Mouse (Mus musculus): ENCODE measurements around the gene Vnn3. TPM values are rescaled to one million over a fixed set of nuclear protein-coding genes. Genes with fewer than 3 reads are reported as not detected.

The Vnn3 gene
- not detected in 2 replicates for total RNA-seq (2017)

DNA sequence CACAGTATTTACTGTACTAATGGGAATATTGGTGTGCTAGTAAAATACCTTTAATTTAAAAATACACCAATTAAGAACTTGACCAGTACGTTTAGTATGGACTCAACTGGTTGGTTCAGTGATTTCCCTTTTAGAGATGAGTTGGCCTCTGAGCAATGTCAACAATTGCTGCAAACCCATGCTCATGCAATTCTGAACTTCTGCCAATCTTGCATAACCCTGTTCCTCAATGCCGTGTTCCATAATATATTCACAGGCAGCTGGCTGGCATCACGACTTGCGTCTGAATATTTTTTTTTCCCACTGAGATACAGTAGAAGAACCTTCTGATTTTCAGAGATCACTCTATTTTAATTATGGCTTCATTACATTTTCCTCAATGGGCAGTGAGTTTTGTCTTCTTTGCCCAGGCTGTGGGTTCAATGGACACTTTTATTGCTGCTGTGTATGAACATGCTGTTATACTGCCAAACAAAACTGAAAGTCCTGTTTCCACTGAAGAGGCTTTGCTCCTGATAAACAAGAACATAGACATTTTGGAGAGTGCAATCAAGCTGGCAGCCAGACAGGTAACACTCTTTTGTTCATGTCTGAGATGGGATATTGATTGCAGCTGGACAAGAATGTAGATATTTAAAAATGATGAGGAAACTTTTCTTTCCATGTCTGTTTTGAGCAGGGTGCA lies at the start of gene Vnn3:
Gene Vnn3, plus strand, starts transcription at position 235 of the 685 bp plus-strand sequence.
- 0 out of 2 replicates have a peak, but pooled peaks have one; percentile 42 for ATAC-seq (replicated peaks; ENCODE audit: low read depth, poor library complexity, severe bottlenecking)

DNA sequence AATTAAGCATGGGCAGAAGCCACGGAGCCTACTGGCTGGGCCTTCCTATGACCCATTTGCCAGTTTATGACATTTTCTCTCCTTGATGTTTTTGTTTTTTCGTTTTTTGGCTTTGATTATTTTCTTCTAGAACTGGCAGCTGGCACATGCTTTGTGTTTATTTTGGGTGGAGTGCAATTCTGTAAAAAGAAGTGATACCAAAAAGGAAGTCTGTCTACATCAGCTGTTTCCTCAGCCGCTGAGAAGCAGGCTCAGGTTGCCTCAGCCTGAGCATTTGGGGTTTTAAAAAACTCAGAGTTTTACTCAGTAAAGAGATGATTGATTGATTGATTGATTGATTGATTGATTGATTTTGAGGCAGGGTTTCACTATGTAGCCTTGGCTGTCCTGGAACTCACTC lies 48.4 kb upstream of the Vnn3 start:
- ATAC-seq (replicated peaks; ENCODE audit: low read depth, poor library complexity, severe bottlenecking) = no peak

DNA sequence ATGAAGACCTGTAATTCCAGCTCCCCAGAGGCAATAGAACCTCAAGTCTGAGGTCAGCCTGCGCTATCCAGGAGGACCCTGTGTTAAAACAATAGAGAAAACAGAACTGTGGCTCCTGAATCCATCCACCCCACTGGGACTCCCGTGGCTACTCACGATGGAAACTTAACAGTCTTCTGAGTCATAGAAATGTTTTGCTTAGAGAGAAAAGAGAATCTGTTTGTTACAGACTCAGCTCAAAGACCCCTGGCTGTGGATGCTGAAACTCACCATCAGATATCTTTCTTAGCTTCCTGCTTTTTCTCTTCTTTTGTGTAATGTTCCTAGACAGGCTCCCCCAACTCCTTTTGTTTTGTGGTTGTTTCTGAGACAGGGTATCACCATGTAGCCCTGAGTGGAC lies 46.6 kb upstream of the Vnn3 start:
- ATAC-seq (replicated peaks; ENCODE audit: low read depth, poor library complexity, severe bottlenecking) = no peak

DNA sequence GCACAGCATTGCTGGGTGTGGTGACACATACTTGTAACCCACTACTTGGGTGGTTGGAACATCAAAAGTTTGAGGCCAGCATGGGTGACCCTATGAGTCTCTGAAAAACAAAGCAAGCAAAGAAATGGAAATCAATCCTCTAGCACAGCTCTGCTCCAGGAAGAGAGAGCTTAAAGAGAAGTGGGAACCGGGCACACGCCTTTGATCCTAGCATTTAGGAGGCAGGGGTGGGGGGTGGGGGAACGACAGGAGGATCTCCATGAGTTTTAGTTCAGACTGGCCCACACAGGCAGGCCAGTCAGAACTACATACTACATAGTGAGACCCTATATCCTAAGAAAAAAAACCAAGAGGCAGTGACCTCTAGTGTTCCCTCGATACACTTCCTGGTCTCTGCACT lies 45.1 kb upstream of the Vnn3 start:
- ATAC-seq (replicated peaks; ENCODE audit: low read depth, poor library complexity, severe bottlenecking) = no peak

DNA sequence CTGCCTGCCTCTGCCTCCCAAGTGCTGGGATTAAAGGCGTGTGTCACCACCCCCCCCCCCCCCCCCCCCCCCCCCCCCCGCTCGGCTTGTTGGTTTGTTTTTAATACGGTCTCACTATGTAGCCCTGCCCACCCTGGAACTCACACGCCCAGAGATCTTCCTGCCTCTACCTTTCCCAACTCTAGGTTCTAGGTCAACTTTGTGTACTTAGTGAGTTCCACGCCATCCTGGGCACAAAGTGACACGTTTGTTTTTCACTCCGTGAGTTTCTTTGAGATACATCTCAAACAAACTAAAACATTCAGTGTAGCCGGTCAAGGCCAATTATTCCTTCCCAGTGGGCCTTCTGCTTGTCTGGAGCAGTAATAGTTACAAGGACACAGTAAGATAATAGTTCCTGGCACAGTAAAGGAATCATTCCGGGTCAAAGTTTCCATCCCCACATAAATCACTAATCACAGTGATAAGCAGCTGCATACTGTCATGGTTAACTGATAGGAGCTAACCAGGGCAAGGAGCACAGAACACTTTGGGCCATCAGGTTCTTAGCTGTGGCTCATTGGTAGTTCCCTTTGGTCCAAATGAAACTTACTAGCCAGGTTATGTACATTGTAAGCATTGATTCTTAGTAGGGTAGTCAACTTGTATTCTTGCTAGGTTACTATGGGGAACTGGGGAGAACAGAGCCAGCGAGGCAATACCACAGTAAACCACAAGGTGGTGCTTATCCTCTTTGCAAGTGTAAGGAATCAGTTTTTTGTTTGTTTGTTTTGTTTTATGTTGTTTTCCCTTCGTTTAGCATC lies 39.4 kb upstream of the Vnn3 start:
- peak; percentile 86 for ATAC-seq (replicated peaks; ENCODE audit: low read depth, poor library complexity, severe bottlenecking)

DNA sequence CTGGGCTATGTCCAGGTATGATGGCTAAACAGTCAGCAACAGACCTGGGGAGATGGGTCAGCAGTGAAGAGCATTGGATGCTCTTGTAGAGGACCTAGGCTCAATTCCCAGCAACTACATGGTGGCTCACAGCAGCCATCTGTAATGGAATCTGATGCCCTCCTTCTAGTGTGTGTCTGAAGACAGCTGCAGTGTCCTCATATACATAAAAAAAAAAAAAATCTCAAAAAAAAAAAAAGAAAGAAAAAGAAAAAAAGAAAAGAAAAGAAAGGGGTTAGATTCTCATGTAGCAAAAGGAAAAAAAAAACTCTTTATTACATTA lies 38.9 kb upstream of the Vnn3 start:
- no peak for ATAC-seq (replicated peaks; ENCODE audit: low read depth, poor library complexity, severe bottlenecking)

DNA sequence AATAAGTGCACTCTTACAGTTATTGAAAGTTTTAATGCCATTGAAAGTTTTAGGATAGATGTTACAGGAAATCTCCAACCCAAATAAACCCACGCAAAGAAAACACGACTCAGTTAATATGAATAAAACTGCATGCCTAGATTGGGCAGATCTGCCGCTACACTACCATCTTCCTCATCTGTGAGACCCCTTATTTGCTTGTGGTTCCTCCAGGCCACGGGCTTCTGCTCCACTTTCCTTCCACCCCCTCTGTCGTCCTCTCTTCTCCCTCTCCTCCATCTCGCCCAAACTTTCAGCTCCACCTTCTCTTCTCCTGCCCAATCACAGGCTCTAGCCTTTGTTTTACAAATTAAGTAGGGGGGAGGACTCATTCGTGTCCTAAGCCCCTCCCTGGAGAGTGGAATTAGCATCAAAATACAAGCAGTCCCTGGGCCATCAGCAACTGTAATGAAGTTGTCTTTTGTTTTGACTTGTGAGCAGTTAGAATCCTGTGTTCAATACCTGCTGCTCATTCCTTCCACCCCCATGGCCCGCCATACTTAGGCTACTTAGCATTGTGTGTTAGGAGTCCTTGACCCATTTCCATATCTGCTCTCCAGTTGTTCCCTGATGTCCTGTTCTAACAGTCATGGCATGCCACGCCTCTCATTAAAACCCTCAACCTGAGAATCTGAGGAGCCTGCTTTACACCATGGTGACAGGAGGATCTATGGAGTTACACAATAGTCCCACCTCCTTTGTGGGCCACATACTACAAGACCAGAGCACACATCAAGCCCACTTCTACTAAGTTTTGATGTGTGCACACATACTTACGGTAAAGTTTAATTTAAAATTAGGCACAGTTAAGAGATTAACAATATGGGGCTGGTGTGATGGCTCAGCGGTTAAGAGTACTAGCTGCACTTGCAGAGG lies 38.2 kb upstream of the Vnn3 start:
- no peak for ATAC-seq (replicated peaks; ENCODE audit: low read depth, poor library complexity, severe bottlenecking)

DNA sequence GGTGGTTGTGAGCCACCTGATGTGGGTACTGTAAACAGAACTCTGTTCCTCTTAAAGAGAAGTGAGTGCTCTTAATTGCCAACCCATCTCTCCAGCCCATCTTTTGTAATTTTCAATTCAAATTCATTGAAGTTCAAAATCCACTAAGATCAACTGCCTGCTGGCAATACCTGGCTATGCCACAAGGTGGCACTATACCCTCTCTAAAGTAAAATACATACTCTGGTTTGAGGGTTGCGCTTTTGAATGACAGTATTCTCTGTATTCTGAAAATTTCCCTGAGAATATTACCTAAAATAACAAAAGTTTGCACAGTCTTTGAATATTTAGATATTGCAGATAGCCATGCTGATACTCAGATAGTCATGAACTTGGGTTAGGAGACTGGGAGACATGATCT lies 36.1 kb upstream of the Vnn3 start:
- ATAC-seq (replicated peaks; ENCODE audit: low read depth, poor library complexity, severe bottlenecking) = peak; percentile 86

DNA sequence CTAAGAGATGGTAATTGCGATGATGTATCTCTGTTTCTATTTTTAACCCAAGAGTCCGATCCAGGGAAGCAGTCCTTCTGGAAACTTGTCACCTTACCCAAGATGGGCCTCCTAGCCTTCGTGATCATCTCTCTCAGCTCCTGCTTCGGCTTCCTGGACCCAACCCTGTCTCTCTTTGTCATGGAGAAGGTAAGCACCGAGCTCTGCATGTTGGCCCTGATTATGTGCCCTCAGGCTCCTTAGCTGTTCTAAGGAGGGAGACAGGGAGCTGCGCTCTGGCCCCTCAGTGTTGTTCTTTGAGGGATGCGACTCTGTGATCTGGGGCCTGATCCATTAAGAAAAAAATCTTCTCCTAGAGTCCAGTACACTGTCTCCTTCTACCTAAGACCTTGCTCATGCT lies 35.0 kb upstream of the Vnn3 start:
- no peak for ATAC-seq (replicated peaks; ENCODE audit: low read depth, poor library complexity, severe bottlenecking)

DNA sequence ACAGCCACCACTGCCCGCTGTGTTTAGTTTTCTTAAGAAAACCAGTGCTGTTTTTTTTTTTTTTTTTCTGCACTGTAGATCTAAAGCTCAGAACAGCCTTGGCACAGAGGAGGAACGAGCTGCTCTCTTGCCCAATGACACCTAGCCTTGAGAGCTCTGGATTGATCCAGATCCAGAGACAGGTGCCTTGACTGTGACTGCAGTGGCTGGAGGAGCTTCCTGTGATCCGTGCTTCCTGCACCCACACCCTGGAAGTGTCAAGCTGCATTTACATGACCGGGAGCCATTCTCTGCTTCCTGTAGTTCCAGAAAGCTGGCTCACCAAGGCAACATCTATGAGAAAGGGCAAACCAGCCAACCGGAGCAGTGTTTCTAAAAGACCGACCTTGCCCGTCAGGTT lies 24.7 kb upstream of the Vnn3 start:
- ATAC-seq (replicated peaks; ENCODE audit: low read depth, poor library complexity, severe bottlenecking) = no peak

DNA sequence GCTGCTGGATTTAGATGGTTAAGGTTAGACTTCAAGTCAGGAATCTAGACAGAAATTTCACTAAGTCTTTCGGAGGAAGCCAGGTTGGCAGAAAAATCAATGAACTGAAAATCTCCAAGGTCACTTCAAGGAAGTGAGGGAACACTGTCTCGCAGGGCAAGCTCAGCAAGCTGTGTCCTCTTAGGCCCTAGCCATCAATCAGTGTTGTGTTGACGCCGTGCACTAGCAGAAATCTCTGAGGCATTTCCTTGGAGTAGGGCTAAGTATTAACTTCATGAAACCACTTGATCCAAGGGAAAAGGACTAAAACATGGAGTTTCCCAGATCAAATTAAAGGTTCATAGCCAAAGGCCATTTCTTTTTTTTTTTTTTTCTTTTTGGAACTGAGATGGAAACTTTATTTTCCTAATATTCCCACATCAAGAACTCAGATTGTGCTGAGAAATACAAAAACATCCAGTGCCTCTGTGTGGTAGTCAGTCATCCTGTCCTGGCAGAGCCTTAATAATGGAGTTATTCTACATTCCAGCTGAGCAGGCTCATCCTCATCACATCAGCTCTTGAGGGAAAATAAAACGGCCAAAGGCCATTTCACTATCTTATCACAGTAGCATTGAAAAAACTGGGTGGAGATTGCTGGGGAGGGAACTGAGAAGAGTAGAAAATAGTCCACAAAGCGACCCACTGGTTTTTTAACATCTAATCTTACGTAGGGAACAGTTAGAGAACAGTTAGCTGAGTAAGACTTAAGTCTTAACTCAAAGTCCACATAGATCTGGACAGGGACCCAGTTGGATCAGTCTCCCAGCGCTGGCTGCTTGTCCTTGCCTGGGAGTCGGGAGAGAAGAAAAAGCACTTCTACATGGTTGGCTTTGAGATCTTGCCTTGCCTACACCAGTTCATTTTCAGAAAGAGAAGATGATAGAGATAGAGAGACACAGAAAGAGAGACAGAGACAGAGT lies 15.0 kb upstream of the Vnn3 start:
- ATAC-seq (replicated peaks; ENCODE audit: low read depth, poor library complexity, severe bottlenecking) = no peak

DNA sequence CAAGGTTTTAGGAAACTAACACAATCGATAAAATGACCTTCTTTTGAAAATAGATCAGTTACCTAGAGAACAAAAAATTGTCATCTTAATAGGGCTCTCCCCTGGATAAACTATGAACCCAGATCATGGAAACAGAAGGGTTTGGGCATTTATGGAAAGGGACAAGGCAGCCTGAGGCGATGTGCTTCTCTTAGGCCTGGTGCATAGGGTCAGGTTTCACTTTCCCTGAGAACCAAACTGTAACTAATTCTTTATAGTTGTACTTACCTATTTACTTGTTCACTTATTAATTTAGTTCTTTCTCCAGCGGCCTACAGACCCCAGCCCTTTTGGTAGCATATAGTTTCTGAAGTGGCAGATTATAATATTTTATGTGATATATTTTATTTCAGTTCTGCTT lies 14.1 kb upstream of the Vnn3 start:
- no peak for ATAC-seq (replicated peaks; ENCODE audit: low read depth, poor library complexity, severe bottlenecking)

DNA sequence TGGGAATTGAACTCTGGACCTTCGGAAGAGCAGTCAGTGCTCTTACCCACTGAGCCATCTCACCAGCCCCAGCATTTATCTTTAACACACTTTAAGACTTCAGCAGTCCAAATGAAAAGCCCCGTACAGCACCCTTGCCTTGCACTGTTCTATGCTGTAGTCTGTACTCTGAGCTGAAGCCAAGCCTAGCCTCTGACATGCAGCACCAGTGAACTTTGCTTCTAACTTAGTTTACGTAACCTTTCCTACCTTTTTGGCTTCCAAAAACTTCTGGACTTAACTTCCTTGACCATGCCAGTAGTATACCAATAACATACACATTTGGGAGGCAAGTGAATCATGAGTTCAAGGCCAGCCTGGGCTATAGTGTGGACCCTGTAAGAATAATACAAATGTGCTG lies 12.4 kb upstream of the Vnn3 start:
- ATAC-seq (replicated peaks; ENCODE audit: low read depth, poor library complexity, severe bottlenecking) = no peak

DNA sequence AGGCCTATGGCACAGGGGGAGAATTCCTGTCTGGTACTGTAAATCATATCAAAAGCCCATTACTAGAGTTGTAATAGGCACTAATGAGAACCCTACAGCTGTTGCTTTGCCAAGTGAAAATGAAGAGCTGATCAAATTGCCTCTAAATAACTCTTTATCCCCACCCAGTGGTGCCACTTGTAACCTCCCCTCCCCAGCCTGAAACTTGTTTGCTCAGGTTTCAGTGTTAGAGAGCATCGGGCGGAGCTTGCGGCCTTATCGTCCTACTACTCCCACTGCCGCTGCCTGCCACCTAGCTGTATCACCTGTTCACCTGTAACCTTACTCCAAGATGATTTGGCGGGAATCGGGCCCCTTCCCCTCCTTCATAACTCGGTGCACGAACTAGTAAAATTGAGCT lies 11.9 kb upstream of the Vnn3 start:
- 0 out of 2 replicates have a peak, but pooled peaks have one; percentile 29 for ATAC-seq (replicated peaks; ENCODE audit: low read depth, poor library complexity, severe bottlenecking)

DNA sequence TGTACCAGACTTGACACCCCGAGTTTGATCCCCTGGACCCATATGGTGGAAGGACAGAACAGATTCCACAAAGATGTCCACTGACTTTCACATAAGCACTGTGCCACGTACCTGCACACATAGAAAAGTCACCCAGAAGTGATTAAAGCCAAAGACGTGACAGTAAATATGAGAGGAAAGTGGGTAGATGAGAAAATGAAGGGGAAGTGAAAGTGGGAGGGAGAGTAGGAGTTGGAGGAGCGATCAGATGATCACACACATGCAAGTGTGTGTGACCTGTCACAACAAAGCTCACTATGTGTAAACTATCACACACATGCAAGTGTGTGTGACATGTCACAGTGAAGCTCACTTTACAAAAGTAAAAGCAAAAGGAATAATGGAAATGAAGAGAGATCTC lies 10.8 kb upstream of the Vnn3 start:
- ATAC-seq (replicated peaks; ENCODE audit: low read depth, poor library complexity, severe bottlenecking) = peak; percentile 60

DNA sequence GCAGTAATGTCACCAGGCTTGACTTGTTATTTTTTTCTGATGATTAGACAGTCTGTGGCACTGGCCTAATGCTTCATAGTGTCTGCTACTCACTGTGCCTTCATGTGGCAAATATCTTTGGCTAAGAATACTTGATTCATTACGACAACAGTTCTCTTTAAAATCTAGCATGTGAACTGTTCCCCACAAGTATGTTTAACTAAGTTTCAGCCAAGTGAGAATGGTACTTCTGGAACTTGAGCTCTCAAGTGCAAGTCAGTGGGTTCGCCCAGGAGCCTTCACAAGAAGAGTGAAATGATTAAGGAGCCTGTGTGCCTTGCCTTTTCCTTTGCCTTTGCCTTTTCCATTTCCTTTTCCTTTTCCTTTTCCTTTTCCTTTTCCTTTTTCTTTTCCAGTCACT lies 834 bp downstream of the Vnn3 start:
- ATAC-seq (replicated peaks; ENCODE audit: low read depth, poor library complexity, severe bottlenecking) = no peak

DNA sequence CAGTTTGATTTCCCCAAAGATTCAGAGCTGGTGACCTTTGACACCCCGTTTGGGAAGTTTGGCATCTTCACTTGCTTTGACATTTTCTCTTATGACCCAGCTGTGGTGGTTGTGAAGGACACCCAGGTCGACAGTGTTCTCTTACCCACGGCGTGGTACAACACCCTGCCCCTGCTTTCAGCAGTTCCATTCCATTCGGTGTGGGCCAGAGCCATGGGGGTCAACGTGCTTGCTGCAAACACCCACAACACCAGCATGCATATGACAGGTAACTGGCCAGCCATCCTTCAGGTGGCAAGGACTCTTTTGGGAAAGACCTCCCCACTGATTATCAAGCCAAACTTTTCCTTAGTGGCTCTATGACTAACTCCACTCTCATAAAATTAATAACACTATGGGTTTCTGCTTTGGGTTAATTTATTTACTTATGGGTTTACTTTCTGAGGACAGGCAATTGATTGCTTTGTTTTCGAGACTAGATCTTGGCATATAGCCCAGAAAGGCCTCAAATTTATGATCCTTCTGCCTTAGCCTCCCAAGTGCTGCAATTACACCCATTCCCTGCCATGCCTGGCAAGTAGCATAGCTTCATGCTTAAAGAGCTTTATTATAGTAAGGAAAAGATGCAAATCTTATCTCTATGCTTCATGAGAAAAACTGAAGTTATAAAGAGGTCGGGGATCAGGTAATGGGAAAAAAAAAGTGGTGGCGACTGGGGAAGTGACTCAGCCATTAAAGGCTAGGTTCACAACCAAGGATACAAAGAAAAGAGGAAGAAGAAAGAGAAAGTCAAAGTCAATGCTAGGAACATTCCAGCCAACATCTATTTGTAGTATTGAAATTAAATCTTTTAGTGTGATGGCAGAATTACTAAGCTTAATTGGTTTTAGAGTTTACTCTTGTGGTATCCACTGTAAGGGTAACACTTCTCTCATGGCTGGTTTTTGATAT lies 13.4 kb downstream of the Vnn3 start:
- ATAC-seq (replicated peaks; ENCODE audit: low read depth, poor library complexity, severe bottlenecking) = peak; percentile 82

DNA sequence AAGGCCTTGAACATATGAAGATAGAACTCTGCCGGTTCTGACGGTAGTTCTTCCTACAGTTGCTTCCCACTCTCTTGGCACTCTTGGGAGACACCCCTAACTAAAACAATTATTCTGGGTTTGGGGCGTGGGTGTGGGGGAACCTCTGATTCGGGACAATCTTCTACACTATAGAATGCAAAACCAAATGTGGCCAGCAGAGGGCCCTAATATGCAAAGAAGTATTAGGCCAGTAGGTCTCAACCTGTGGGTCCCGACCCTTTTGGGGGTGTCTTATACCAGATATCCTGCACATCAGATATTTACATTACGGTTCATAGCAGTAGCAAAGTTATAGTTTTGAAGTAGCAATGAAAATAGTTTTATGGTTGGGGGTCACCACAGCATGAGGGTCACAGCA lies 29.4 kb downstream of the Vnn3 start:
- ATAC-seq (replicated peaks; ENCODE audit: low read depth, poor library complexity, severe bottlenecking) = no peak

DNA sequence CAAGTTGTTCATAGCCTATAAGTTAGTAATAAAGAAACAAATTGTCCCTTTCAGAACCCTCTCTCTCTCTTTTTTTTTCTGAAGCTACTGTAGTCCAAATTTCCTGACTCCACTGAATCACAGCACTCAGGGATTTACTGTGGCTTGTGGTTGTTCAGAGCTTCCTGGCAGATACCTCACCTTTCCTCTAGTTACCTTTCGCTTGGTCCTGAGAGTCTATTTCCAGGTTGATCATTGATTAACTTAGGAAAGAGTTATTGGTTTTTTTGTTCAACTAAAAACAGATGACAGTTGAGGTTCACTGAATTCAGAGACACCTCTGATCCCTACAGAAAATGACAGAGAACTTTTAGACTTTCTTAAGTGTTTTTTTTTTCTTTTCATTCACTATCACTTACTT lies 33.6 kb downstream of the Vnn3 start:
- ATAC-seq (replicated peaks; ENCODE audit: low read depth, poor library complexity, severe bottlenecking) = no peak
